Mouse (Mus musculus): ENCODE data around the gene Lrrc41.

Lrrc41 gene

DNA sequence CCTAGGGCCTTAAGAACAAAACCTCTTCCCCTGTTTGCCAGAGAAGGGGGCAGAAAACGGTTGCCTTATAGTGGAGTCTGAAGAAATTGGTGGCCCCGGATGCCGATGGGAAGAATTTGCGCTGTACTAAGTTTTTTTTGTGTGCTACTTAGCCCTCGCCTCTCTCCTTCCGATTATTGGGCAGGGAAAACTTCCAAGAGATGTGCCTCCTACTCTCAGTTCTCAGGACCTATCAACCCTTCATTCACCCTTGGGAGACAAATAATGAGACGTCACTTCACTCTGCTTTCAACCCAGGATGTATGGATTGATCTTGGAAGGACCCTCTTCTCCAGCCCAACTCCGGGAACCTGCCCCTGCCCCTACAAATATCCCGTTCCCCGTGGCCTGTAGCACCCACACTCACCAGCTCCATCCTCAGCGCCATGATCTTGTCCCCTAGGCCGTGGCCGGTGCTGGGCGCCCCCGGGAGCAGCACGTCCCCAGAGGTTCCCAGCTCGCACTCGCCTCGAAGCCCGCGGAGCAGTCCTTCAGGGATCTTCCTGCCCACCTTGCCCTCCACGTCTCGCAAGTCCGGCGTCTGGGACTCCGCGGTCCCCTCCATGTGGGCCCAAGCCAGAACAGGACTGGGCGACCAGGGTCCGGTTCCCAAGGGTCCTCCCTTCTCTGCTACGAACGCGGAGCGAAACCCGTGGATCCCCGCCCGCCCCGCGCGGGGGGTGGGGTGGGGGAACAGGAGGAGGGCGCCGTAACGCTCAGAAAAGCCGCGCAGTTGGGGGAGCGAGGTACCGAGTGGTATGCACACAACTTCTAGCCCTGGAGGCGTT lies 69.0 kb downstream of the Lrrc41 start:
- DNase-seq (ENCODE audit: low read depth, low spot score), result no peak
